Mouse (Mus musculus): ENCODE results near the gene Srsf12. TPM values are rescaled to one million over a fixed set of nuclear protein-coding genes. Genes with fewer than 3 reads are reported as not detected.
A peak's percentile ranks its signal among the peaks of the same experiment; 100 is the strongest.

Srsf12 gene
- polyA plus RNA-seq, 1 experiment from 2014 or later: 8.5 TPM

DNA sequence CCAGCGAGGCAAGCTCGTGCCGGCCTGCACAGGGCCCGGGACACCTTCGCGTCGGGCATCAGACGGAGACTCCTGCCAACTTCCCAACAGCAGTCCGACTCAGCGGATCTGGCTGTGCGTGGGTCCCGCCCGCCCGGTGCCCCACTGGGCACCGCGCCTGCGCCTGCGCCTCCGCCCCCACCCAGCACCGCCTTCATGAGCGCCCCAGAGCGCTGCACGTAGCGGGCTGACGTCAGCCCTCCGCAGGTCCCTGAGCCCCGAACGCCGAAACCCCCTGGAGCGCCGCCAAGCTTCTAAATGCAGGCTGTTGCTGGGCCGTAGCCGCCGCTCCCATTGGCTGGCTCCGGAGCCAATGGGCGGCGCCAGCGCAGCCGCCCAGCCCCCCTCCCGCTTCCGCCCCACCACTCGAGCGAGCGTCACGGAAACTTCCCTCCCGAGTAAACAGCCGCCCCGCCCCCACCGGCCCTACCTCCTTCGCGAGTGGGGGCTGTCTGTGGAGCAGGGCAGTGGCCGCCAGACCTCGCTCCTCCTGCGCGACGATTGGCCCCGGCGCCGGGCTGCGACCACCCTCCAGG lies 38.8 kb downstream of the Srsf12 start:
- H3K27ac ChIP-seq (ENCODE audit: low read length): peak overlapping the region; percentile 100
- H3K4me3 ChIP-seq (replicated peaks; ENCODE audit: low read length): peak overlapping the region; percentile 91
- H3K36me3 ChIP-seq (ENCODE audit: control insufficient read depth, insufficient read depth, low read length): peaks cover 21% of the 10 kb centered on the region; the same call in 1 of the 2 replicates
- H3K4me1 ChIP-seq (ENCODE audit: control insufficient read depth, insufficient read depth, low read length): peaks cover 7% of the 10 kb centered on the region
- H3K9ac ChIP-seq (ENCODE audit: low read length): peak overlapping the region; percentile 100
- ATAC-seq (ENCODE audit: insufficient read depth, low FRiP score): peak; percentile 93
- peak overlapping the region; percentile 92 for H3K4me2 ChIP-seq (ENCODE audit: low read depth, low read length)
- H3K9me3 ChIP-seq (replicated peaks; ENCODE audit: control insufficient read depth, low read length): no peaks in the 10 kb centered on the region
- no peaks in the 10 kb centered on the region for H3K27me3 ChIP-seq (ENCODE audit: control insufficient read depth, insufficient read depth, low read length)
- under 1% methylated on average over 54 of the region's 60 CpGs for WGBS

DNA sequence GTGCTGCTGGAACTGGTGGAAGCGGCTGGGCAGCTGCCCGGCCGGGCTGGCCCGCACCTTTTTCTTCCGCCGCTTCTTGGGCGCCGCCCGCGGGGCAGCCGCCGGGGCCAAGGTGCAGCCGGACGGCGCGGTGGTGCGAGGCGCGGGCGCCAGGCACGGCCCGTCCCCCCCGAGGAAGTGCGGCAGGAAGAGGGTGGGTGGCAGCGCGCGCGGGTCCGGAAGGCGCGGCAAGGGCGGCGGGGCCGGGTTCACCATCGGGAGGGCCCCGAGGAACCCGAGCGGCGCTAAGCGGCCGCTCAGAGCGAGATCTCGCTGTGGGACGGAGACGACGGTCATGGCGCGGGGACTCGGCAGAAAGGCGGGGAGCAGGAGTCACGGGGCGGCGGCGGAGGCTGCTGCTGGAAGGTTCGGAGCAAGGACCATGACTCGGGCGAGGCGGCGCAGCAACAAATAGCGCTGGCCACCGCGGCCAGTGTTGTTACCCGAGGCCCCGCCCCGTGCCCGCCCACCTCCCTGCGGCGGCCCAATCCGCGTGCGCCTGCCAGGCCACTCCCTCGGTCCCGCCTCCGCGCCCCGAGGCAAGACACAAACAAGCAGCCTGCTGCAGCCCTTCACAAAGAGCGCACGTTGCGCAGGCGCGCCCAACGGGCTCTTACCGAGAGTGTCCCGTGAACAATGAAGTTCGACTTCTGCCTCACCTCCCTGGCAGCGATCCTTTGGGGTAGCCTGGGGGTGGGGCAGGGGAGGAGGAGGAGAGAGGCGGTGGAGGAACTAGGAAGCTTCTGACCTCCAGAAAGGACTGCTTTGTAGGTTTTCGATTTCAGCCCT lies 39.5 kb downstream of the Srsf12 start:
- under 1% methylated on average over 87 of the region's 88 CpGs for WGBS
- Histone ChIP-seq H3K4me3 (replicated peaks; ENCODE audit: low read length) (peak overlapping the region; percentile 91), H3K4me2 (ENCODE audit: low read depth, low read length) (peak overlapping the region; percentile 50), H3K27me3 (ENCODE audit: control insufficient read depth, insufficient read depth, low read length) (no peaks in the 10 kb centered on the region), H3K9me3 (replicated peaks; ENCODE audit: control insufficient read depth, low read length) (no peaks in the 10 kb centered on the region), H3K36me3 (ENCODE audit: control insufficient read depth, insufficient read depth, low read length) (peaks cover 19% of the 10 kb centered on the region; the same call in 1 of the 2 replicates), H3K4me1 (ENCODE audit: control insufficient read depth, insufficient read depth, low read length) (peaks cover 7% of the 10 kb centered on the region), H3K27ac (ENCODE audit: low read length) (peak overlapping the region; percentile 100), H3K9ac (ENCODE audit: low read length) (peak overlapping the region; percentile 100)
- ATAC-seq (ENCODE audit: insufficient read depth, low FRiP score): peak; percentile 93

DNA sequence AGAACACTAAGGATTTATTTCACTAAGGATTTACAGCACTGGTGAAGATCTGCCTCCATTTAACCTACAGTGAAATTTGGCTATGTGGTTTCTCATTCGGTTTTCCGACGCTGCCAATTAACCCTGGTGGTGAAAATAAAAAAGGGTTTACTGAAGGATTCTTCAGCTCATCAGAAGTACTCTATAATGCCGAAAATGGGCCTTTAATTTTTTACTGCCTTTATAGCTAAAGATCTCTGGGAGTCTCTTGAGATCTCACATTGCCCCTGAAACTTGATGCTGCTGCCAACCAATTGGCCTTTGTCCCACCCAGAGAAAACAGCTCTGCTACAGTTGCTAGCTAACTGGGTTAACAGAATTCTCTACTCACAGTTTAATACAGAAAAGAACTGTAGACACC lies 40.1 kb downstream of the Srsf12 start:
- peak overlapping the region; percentile 91 for H3K4me3 ChIP-seq (replicated peaks; ENCODE audit: low read length)
- H3K36me3 ChIP-seq (ENCODE audit: control insufficient read depth, insufficient read depth, low read length): peaks cover 13% of the 10 kb centered on the region; the same call in 1 of the 2 replicates
- no peaks in the 10 kb centered on the region for H3K27me3 ChIP-seq (ENCODE audit: control insufficient read depth, insufficient read depth, low read length)
- under 1% methylated on average over 4 of the region's 4 CpGs for WGBS
- H3K27ac ChIP-seq (ENCODE audit: low read length): peak overlapping the region; percentile 100
- peaks cover 7% of the 10 kb centered on the region for H3K4me1 ChIP-seq (ENCODE audit: control insufficient read depth, insufficient read depth, low read length)
- peak overlapping the region; percentile 50 for H3K4me2 ChIP-seq (ENCODE audit: low read depth, low read length)
- no peak for ATAC-seq (ENCODE audit: insufficient read depth, low FRiP score)
- no peaks in the 10 kb centered on the region for H3K9me3 ChIP-seq (replicated peaks; ENCODE audit: control insufficient read depth, low read length)
- peak overlapping the region; percentile 100 for H3K9ac ChIP-seq (ENCODE audit: low read length)

DNA sequence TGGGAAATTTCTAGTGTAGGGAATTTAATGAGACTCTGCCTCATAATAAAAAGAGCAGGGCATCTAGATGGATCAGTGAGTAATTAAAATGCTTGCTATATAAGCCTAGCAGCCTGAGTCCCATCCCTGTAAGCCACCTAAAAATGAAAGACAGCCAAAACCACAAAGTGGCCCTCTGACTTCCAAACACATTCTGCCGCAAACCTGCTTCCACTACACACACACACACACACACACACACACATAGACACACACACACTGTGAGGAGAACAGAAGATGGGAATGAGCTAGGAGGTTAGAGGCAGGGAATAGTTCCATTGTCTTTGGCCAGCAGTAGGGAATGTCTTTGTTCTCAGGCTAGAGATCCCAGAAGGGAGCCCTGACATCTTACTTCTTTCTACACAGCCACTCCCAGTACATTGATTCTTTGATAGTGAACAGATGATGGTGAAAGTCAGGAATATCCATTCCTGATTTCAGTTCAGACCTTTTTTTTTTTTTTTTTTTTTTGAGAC lies 41.0 kb downstream of the Srsf12 start:
- Histone ChIP-seq H3K9ac (ENCODE audit: low read length) (no peak overlapping the region), H3K4me2 (ENCODE audit: low read depth, low read length) (no peak overlapping the region), H3K9me3 (replicated peaks; ENCODE audit: control insufficient read depth, low read length) (no peaks in the 10 kb centered on the region), H3K27me3 (ENCODE audit: control insufficient read depth, insufficient read depth, low read length) (no peaks in the 10 kb centered on the region), H3K27ac (ENCODE audit: low read length) (no peak overlapping the region), H3K4me1 (ENCODE audit: control insufficient read depth, insufficient read depth, low read length) (peaks cover 7% of the 10 kb centered on the region), H3K36me3 (ENCODE audit: control insufficient read depth, insufficient read depth, low read length) (0 out of 2 replicates have a peak, but pooled peaks cover 5% of the 10 kb centered on the region), H3K4me3 (replicated peaks; ENCODE audit: low read length) (no peak overlapping the region)
- WGBS: 76% methylated on average over 1 of the region's 1 CpGs
- ATAC-seq (ENCODE audit: insufficient read depth, low FRiP score): no peak

DNA sequence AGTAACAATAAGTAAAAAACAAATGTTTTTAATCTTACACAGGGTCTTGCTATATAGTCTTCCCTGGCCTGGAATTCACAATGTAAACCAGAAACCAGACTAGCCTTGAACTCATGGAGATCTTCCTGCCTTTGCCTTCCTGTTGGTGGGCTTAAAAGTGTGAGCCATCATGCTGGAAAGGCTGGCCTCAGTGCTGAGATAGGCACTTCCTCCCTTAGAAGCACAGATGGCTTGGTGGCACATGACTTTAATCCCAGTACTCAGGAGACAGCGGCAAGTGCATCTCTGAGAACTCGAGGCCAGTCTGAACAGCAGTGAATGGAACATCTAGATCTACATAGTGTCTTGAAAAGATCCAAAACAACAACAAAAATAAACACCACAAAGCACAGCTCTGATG lies 42.1 kb downstream of the Srsf12 start:
- no peaks in the 10 kb centered on the region for H3K27me3 ChIP-seq (ENCODE audit: control insufficient read depth, insufficient read depth, low read length)
- 81% methylated on average over 2 of the region's 2 CpGs for WGBS
- H3K4me1 ChIP-seq (ENCODE audit: control insufficient read depth, insufficient read depth, low read length): peaks cover 5% of the 10 kb centered on the region
- H3K36me3 ChIP-seq (ENCODE audit: control insufficient read depth, insufficient read depth, low read length): no peaks in the 10 kb centered on the region
- H3K27ac ChIP-seq (ENCODE audit: low read length): no peak overlapping the region
- no peak for ATAC-seq (ENCODE audit: insufficient read depth, low FRiP score)
- no peak overlapping the region for H3K9ac ChIP-seq (ENCODE audit: low read length)
- H3K4me3 ChIP-seq (replicated peaks; ENCODE audit: low read length): no peak overlapping the region
- no peak overlapping the region for H3K4me2 ChIP-seq (ENCODE audit: low read depth, low read length)
- no peaks in the 10 kb centered on the region for H3K9me3 ChIP-seq (replicated peaks; ENCODE audit: control insufficient read depth, low read length)

DNA sequence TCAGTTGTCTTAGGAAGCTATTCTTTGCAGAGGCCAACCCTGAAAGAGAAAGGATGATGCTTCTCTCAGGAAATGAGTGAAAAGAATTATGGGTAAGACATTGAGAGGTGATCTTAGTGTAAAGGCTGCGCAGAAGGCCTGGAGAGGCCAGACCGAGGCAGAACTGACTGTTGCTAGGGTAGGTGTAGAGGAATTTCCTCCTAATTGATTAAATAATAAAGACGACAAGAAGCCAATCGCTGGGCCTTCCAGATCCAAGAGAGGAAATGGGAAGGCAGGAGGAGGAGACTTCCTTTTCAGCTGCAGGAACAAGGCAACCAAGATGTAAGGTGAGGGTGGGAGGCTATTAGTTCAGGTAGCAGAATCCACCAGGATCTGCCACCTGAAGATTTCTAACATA lies 45.9 kb downstream of the Srsf12 start:
- WGBS: 85% methylated on average over 4 of the region's 4 CpGs
- H3K9me3 ChIP-seq (replicated peaks; ENCODE audit: control insufficient read depth, low read length): no peaks in the 10 kb centered on the region
- no peak overlapping the region for H3K4me2 ChIP-seq (ENCODE audit: low read depth, low read length)
- H3K4me1 ChIP-seq (ENCODE audit: control insufficient read depth, insufficient read depth, low read length): no peaks in the 10 kb centered on the region
- ATAC-seq (ENCODE audit: insufficient read depth, low FRiP score): no peak
- no peaks in the 10 kb centered on the region for H3K36me3 ChIP-seq (ENCODE audit: control insufficient read depth, insufficient read depth, low read length)
- H3K9ac ChIP-seq (ENCODE audit: low read length): no peak overlapping the region
- no peaks in the 10 kb centered on the region for H3K27me3 ChIP-seq (ENCODE audit: control insufficient read depth, insufficient read depth, low read length)
- H3K27ac ChIP-seq (ENCODE audit: low read length): no peak overlapping the region
- H3K4me3 ChIP-seq (replicated peaks; ENCODE audit: low read length): no peak overlapping the region

DNA sequence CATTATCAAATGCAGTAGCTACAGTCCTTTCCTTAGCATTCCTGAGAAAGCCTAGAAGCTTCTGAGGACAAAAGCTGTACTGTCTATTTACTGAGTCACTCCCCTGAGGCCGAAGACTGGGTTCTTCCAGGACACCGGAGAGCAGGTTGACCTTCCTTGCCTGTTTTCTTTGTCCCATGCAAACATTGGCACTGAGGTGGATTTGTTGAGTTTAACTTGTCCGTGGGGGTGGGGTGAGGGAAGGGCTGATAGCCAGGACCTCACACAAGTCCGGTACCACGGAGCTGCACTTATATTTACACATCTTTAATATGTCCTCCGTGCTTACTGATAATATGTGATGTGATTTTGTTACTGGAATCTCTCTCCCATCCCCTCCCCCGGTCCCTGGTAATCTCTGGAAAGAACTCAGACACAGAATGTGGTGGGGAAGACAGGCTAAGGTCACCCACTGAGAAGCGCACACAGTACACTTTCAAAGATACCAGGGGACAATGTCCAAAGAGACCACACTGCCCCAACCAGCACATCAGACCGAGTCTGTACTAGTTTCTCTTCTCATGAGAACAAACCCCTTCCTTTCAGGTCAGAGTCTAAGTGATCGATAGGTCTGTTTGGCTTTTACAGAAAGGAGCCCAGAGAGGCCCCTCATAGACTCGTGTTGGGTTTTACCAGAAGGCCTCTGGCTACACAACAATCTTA lies 48.6 kb downstream of the Srsf12 start:
- Histone ChIP-seq H3K27ac (ENCODE audit: low read length) (no peak overlapping the region), H3K36me3 (ENCODE audit: control insufficient read depth, insufficient read depth, low read length) (no peaks in the 10 kb centered on the region), H3K4me1 (ENCODE audit: control insufficient read depth, insufficient read depth, low read length) (peaks cover 6% of the 10 kb centered on the region; the same call in 1 of the 2 replicates), H3K4me3 (replicated peaks; ENCODE audit: low read length) (no peak overlapping the region), H3K9me3 (replicated peaks; ENCODE audit: control insufficient read depth, low read length) (no peaks in the 10 kb centered on the region), H3K4me2 (ENCODE audit: low read depth, low read length) (no peak overlapping the region), H3K9ac (ENCODE audit: low read length) (no peak overlapping the region), H3K27me3 (ENCODE audit: control insufficient read depth, insufficient read depth, low read length) (no peaks in the 10 kb centered on the region)
- WGBS: 54% methylated on average over 11 of the region's 11 CpGs
- ATAC-seq (ENCODE audit: insufficient read depth, low FRiP score): no peak

DNA sequence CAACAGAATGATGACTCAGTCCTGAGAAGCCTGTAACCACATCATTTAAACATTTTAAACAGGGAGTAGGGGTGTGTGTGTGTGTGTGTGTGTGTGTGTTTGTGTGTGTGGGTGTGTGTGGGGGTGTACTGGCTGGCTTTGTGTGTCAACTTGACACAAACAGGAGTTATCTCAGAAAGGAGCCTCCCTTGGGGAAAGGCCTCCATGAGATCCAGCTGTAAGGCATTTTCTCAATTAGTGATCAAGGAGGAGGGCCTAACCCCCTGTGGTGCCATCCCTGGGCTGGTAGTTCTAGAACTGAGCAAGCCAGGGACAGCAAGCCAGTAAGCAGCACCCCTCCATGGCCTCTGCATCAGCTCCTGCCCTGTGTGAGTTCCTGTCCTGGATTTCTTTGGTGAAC lies 51.5 kb downstream of the Srsf12 start:
- Histone ChIP-seq H3K36me3 (ENCODE audit: control insufficient read depth, insufficient read depth, low read length) (no peaks in the 10 kb centered on the region), H3K9ac (ENCODE audit: low read length) (no peak overlapping the region), H3K9me3 (replicated peaks; ENCODE audit: control insufficient read depth, low read length) (no peaks in the 10 kb centered on the region), H3K27ac (ENCODE audit: low read length) (no peak overlapping the region), H3K27me3 (ENCODE audit: control insufficient read depth, insufficient read depth, low read length) (no peaks in the 10 kb centered on the region), H3K4me1 (ENCODE audit: control insufficient read depth, insufficient read depth, low read length) (peaks cover 6% of the 10 kb centered on the region; the same call in 1 of the 2 replicates), H3K4me2 (ENCODE audit: low read depth, low read length) (no peak overlapping the region), H3K4me3 (replicated peaks; ENCODE audit: low read length) (no peak overlapping the region)
- ATAC-seq (ENCODE audit: insufficient read depth, low FRiP score): no peak

Measured in stomach, embryonic 16.5 days (tissue).